Mouse (Mus musculus) hindbrain, postnatal 0 days (tissue): ENCODE data around the gene Npas3. TPM values are rescaled to one million over a fixed set of nuclear protein-coding genes. Genes with fewer than 3 reads are reported as not detected.

Source experiments
- ATAC-seq: fragments of 200-750 bp; cut with Nextera tagmentation; 2 replicates; pipeline ENCODE4 v1.8.0; 2017; ENCODE audit warnings: mild to moderate bottlenecking, moderate TSS enrichment, moderate library complexity
- DNase-seq: peaks from one replicate; pipeline ENCODE4 v3.0.0-alpha.2; 2015; ENCODE audit warnings: low spot score
- H3K27ac ChIP-seq: fragments of 300-500 bp; sonication (generic); 2 replicates; pipeline ENCODE4 v1.5.1; 2014; ENCODE audit warnings: mild to moderate bottlenecking
- H3K27me3 ChIP-seq: fragments of 300-500 bp; sonication (generic); 2 replicates; pipeline ENCODE4 v1.6.1; 2014; ENCODE audit warnings: low read length, mixed read lengths; ENCODE audit not compliant: insufficient read depth
- H3K36me3 ChIP-seq: fragments of 300-500 bp; sonication (generic); 2 replicates; pipeline ENCODE4 v1.6.1; 2014; ENCODE audit warnings: low read length, mixed read lengths; ENCODE audit not compliant: insufficient read depth
- H3K4me1 ChIP-seq: fragments of 300-500 bp; sonication (generic); 2 replicates; pipeline ENCODE4 v1.6.1; 2014; ENCODE audit warnings: antibody characterized with exemption, low read length, mixed read lengths; ENCODE audit not compliant: insufficient read depth
- H3K4me2 ChIP-seq: fragments of 300-500 bp; sonication (generic); 2 replicates; pipeline ENCODE4 v1.6.1; 2014; ENCODE audit warnings: low read depth, mild to moderate bottlenecking, low read length, moderate library complexity, mixed read lengths
- H3K4me3 ChIP-seq: fragments of 300-500 bp; sonication (generic); 2 replicates; pipeline ENCODE4 v1.5.1; 2014; ENCODE audit warnings: low read length
- H3K9ac ChIP-seq: fragments of 300-500 bp; sonication (generic); replicated peaks from 2 replicates; pipeline ENCODE4 v1.6.1; 2014; ENCODE audit warnings: mild to moderate bottlenecking, low read length, moderate library complexity, mixed read lengths
- H3K9me3 ChIP-seq: fragments of 300-500 bp; sonication (generic); 2 replicates; pipeline ENCODE4 v1.6.1; 2016; ENCODE audit warnings: low read length, mixed read lengths
- CTCF ChIP-seq: IDR thresholded peaks from 2 replicates; pipeline ENCODE4 v1.5.1; 2016; ENCODE audit warnings: antibody characterized with exemption, control low read depth, low read depth
- WGBS: fragments of 180-500 bp; shearing (Covaris S2); extraction: QIAGEN DNeasy Blood & Tissue Kit; methylation state at CpG from one replicate; pipeline ENCODE4 v1.1.7; 2014; 5-methylcytosine and 5-hydroxymethylcytosine counted together
- polyA plus RNA-seq: library from polyadenylated mRNA; unstranded; fragments of >200 nt; fragmentation: Nextera tagmentation; extraction: Ambion mirVana; gene quantifications from 2 replicates; pipeline ENCODE4 v1.2.1, GENCODE M21; 2015
- total RNA-seq: library from RNA; depleted of rRNA; stranded (reverse); fragments of >200 nt; gene quantifications from 2 replicates; pipeline ENCODE4 v1.2.3, GENCODE M21; 2014

Gene Npas3
- total and polyA plus RNA-seq, 2 experiments from 2014 or later = 28.0 to 53.8 TPM

DNA sequence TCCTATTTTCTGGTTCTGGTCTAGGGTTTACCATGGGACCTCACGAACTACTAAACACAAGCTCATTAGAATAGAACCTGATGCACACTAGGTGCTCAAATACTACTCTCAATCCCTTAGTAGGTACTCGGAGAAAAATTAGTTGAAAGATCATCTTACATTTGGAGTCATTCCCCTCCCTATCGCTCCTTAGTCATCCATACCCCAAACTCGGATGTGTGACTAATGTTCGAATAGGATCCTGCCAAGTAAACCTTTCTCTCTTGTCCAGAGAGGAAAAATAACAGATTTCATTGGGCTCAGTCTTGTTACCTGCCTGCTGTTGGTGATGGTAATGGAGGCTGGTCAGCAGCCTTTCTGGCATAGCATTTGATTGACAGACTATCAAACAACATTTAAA is 117.3 kb downstream of the Npas3 start:
- Histone ChIP-seq H3K4me2 (no peak overlapping the region), H3K27ac (no peak overlapping the region), H3K27me3 (no peaks in the 10 kb centered on the region), H3K4me1 (no peaks in the 10 kb centered on the region), H3K9ac (no peak overlapping the region), H3K4me3 (no peak overlapping the region), H3K36me3 (no peaks in the 10 kb centered on the region), H3K9me3 (no peaks in the 10 kb centered on the region)
- no peak for DNase-seq
- TF ChIP-seq CTCF = no peak
- no peak for ATAC-seq
- WGBS = 83% methylated on average over 5 of the region's 5 CpGs

DNA sequence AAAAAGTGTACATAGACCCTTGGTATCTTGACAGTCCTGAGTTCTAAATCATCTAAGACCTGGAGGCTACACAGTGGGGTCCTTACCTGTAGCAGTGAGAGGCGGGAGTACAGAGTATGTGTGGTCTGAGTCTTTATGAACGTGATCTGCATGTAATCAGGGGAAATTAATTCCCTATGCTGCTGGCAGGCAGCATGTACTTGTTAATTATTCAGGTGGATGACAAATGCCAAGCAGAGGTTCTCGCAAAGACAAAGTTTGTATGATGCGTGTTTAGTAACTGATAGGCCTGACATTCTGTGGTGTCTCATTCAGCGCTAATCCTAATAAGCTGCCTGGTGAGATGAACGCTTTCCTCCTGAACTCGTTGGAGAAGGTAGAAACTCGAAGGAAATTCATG is 136.4 kb downstream of the Npas3 start:
- ATAC-seq = no peak

DNA sequence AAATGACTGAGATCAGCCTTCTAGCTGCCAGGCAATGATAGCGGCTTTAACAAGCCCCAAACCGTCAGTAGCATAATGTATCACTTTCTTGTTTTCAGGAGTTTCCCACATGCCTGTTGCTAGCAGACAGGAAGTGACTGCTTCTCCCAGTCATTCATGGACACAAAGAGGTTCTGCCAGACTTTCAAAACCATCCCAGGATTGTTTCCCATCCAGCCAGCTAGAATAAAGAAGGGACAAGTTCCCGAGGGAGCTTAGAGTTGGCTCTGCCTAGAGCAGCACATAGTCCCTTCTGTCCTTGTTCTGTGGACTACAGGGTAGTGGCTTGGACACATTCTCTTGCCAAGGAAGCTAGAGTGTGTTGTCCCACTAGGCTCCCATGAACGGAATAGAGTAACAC is 157.4 kb downstream of the Npas3 start:
- DNase-seq (peak; percentile 70), ATAC-seq (peak; percentile 92)
- no peak overlapping the region for H3K4me3 ChIP-seq
- H3K36me3 ChIP-seq = no peaks in the 10 kb centered on the region
- H3K27ac ChIP-seq = peak overlapping the region; percentile 33; the same call in 1 of the 2 replicates
- no peaks in the 10 kb centered on the region for H3K27me3 ChIP-seq
- no peak overlapping the region for H3K4me2 ChIP-seq
- 33% methylated on average over 4 of the region's 4 CpGs for WGBS
- no peaks in the 10 kb centered on the region for H3K4me1 ChIP-seq
- no peak for TF ChIP-seq CTCF
- no peak overlapping the region for H3K9ac ChIP-seq
- H3K9me3 ChIP-seq = no peaks in the 10 kb centered on the region

More for the DNA sequence above, 136.4 kb downstream of the Npas3 start:
- no peaks in the 10 kb centered on the region for H3K36me3 ChIP-seq
- no peak overlapping the region for H3K4me2 ChIP-seq
- no peak overlapping the region for H3K9ac ChIP-seq
- no peaks in the 10 kb centered on the region for H3K27me3 ChIP-seq
- no peak overlapping the region for H3K27ac ChIP-seq
- H3K9me3 ChIP-seq = no peaks in the 10 kb centered on the region
- no peak overlapping the region for H3K4me3 ChIP-seq
- no peak for DNase-seq
- no peaks in the 10 kb centered on the region for H3K4me1 ChIP-seq
- 57% methylated on average over 8 of the region's 8 CpGs for WGBS
- TF ChIP-seq CTCF = no peak

DNA sequence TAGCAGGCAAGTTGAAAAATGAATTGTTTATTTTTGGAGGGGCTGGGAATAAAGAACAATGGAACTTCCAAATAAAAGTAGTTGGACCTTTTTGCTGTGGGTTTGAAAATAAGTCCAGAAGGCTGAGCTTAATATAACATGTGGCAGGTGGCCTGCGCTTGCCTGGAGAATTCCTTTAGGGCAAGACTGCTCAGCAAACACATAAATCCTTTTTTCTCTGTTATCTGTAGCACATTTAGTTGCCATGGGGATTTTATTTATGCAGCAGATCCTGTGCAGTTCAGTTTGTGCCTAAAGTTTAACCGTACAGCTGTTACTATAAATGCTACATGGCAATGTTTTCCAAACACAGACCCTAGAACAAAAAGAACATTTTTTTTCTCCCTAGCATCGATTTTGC is 159.3 kb downstream of the Npas3 start:
- H3K27ac ChIP-seq = no peak overlapping the region
- no peaks in the 10 kb centered on the region for H3K4me1 ChIP-seq
- DNase-seq = no peak
- H3K36me3 ChIP-seq = no peaks in the 10 kb centered on the region
- H3K4me2 ChIP-seq = no peak overlapping the region
- TF ChIP-seq CTCF = no peak
- no peaks in the 10 kb centered on the region for H3K27me3 ChIP-seq
- H3K4me3 ChIP-seq = no peak overlapping the region
- no peaks in the 10 kb centered on the region for H3K9me3 ChIP-seq
- 32% methylated on average over 3 of the region's 3 CpGs for WGBS
- no peak overlapping the region for H3K9ac ChIP-seq
- ATAC-seq = no peak

DNA sequence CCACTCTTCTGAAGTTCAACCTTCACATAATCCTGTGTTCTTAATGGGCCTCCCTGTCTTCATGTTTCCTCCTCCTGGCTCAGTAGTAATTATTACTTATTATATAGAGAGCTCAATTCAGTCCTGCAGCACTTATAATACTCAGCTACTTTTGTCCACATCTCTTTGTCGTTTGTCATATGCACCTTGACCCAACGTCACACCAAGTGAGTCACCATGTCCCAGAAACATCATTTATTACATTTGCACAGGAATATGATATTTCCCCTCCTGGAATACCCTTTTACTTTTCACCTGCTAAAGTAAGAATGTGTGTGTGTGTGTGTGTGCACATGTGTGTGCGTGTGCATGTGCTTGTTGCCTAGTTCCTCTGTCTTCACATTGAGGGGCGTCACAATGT is 161.2 kb downstream of the Npas3 start:
- Histone ChIP-seq H3K4me1 (no peaks in the 10 kb centered on the region), H3K4me3 (no peak overlapping the region), H3K27ac (no peak overlapping the region), H3K27me3 (no peaks in the 10 kb centered on the region), H3K9ac (no peak overlapping the region), H3K36me3 (no peaks in the 10 kb centered on the region), H3K4me2 (no peak overlapping the region), H3K9me3 (no peaks in the 10 kb centered on the region)
- DNase-seq (no peak), ATAC-seq (no peak)
- no peak for TF ChIP-seq CTCF
- 92% methylated on average over 4 of the region's 4 CpGs for WGBS

DNA sequence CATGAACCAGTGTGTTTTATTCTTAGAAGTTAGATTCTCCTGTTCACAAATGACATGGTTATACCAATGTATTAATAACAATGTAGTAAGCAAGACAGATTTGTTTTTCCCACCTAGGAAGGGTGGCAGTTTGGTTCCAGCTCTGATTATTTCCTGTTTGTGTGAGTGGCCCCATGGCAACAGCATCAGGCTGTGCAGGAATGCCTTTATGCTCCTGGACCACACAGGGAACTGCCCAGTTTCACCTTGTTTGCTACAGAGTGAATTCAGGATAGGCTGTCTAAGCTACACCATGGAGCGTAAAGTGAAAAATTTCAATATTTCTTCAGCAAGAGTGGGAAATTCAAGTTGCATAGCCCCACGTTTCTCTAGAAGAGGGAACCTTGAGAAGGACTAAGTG is 162.2 kb downstream of the Npas3 start:
- Histone ChIP-seq H3K27ac (no peak overlapping the region), H3K9ac (no peak overlapping the region), H3K4me2 (no peak overlapping the region), H3K36me3 (no peaks in the 10 kb centered on the region), H3K4me3 (no peak overlapping the region), H3K27me3 (no peaks in the 10 kb centered on the region), H3K4me1 (no peaks in the 10 kb centered on the region), H3K9me3 (no peaks in the 10 kb centered on the region)
- DNase-seq = no peak
- no peak for TF ChIP-seq CTCF
- peak; percentile 51; the same call in 1 of the 2 replicates for ATAC-seq
- 60% methylated on average over 2 of the region's 2 CpGs for WGBS

DNA sequence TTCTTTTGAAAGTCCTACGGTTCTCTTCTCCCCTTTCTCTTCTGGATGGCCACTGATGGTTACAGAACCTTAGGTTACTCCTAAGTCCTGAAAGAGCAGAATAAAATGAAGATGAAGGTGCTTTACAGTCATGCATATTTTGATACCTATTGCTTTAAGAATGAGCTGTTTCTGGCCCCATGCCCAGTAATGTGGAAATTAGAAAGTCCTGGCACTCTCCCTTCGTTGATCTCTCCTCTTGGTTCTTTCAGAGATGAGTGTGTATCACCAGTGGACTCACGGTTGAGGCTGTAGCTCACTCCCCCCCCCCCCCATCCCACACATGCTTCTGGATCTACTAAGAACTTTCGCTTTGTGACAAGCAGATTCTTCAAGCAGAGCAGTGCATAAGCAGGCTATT is 167.6 kb downstream of the Npas3 start:
- H3K9me3 ChIP-seq = no peaks in the 10 kb centered on the region
- ATAC-seq (no peak), DNase-seq (peak; percentile 32)
- no peak for TF ChIP-seq CTCF
- H3K4me2 ChIP-seq = no peak overlapping the region
- no peak overlapping the region for H3K9ac ChIP-seq
- no peaks in the 10 kb centered on the region for H3K36me3 ChIP-seq
- H3K27ac ChIP-seq = no peak overlapping the region
- no peak overlapping the region for H3K4me3 ChIP-seq
- WGBS = 40% methylated on average over 4 of the region's 4 CpGs
- no peaks in the 10 kb centered on the region for H3K27me3 ChIP-seq
- H3K4me1 ChIP-seq = 0 out of 2 replicates have a peak, but pooled peaks cover 8% of the 10 kb centered on the region
